Mouse (Mus musculus): ENCODE results near the gene Gm20479.

DNA sequence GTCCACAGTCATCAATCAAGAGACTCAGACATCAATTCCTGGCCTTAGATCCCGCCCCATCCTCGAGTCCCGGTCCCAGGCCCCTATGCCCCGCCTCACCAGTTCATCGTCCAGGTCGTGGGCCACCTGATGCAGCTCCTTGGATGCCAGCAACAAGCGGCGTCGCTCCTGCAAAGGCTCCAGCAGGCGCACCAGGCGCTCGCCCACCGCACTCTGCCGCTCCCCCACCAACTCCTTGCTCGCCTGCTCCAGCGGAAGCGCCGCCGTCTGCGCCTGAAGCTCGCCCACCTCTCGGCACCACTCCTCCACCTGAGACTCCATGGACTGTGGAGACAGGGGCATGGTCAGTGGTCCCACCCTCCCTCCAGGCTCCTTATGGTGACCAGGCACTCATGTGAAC lies 18.1 kb upstream of the Gm20479 start:
- TF ChIP-seq GATA1 (IDR thresholded peaks at IDR 0.05; ENCODE audit: borderline replicate concordance, low read length) = no peak
- no peak for TF ChIP-seq CTCF (IDR thresholded peaks at IDR 0.05; ENCODE audit: low read depth, low read length)
- TF ChIP-seq POLR2AphosphoS5 (IDR thresholded peaks at IDR 0.05; ENCODE audit: insufficient replicate concordance, low read depth, low read length) = no peak
- TF ChIP-seq GATA2 (IDR thresholded peaks at IDR 0.05; ENCODE audit: borderline replicate concordance, low read depth, low read length) = no peak

All from G1E (cell line).